Mouse (Mus musculus) liver (tissue): Measurements from ENCODE around the gene Xntrpc.
A peak's percentile ranks its signal among the peaks of the same experiment; 100 is the strongest.
"Not testable (repeated sequence)": the region's sequence is repeated elsewhere in the genome, so short reads cannot be mapped to it uniquely, and the experiment has no call there.

Source experiments
- DNase-seq: peaks from one replicate; pipeline ENCODE4 v3.0.0-alpha.2; 2020; ENCODE audit warnings: mixed read lengths

Xntrpc gene

DNA sequence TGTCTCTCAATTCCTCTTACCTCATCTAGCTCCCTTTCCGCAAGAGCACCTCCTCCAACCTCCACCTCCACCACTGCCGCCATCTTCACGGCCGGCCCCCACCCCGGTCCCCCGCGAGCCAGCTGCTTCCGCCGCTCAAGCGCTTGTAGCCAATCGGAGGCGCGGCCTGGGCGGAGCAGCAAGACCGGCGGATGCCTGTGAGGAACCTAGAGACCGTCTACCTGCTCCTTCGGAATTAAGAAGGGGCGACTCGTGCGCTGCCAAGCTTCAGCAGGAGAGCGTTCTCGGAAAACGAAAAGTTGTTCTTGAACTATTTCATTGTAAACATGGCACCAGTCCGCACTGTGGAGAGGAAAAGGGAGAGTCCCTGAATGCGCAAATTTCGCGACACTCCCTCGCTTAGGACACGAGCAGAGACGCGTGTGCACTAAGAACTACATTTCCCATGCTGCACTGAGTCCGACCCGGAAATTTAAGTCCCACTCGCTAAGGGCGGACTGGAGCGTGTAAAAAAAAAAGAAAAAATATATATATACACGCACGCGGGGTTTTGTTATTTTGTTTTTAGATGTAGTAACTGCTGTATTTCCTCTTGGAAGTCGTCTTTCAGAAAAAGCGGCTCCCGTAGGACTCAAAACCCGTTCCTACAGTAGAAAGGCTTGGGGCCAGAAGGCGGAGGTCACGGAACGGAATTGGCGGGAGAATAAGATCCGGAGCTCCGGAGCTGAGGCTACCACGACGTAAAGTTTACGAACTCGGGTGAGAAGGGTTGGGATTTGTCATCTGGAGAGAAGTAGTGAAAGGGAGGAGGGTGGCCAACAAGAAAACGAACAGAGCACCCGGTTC, at the start of gene Xntrpc, which contains the start of the genes Rnf121 and Xndc1:
Gene Xntrpc, plus strand, starts transcription at position 668 of the 846 bp plus-strand sequence.
Gene Rnf121, minus strand, starts transcription at position 424 of the 846 bp plus-strand sequence.
Gene Xndc1, plus strand, starts transcription at position 466 of the 846 bp plus-strand sequence.
- DNase-seq: peak; percentile 92

DNA sequence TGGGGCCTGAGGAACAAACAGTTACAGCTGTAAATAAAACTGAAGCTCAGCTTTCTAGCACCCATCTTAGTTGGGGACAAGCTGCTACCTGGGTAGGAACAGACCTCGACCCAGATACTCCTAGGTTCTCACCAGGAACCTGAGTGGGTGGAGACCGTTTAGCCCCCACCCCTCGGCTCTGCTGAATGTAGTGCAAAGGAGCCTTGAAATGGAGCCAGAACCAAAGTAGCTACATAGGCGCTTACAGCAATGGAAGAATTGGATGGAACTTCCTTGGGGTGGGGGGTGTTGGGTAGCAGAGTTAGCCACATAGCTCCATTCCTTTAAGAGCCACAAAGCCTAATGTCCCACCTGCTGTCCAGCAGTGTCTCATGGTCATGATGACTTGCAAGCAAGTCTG, 48.6 kb upstream of the Xntrpc start:
- DNase-seq: no peak

DNA sequence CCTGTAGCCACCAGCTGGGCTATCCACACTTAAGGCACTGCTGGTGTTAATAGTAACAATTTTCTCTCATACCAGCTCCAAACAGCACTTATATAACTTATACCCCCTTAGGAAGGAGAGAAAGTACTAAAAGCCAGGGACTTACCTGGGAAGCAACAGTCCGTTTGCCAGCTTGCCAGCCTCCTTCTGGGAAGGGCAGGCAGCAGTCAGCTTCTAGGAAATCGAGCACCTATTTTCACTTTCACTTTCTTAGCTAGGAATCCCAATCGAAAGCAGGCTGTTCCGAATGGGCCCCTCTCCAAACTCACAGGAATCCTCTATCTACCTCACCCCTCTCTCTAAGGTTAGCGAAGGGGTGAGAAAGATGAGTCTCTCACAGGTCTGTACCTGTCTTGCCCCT, 48.1 kb upstream of the Xntrpc start:
- no peak for DNase-seq

DNA sequence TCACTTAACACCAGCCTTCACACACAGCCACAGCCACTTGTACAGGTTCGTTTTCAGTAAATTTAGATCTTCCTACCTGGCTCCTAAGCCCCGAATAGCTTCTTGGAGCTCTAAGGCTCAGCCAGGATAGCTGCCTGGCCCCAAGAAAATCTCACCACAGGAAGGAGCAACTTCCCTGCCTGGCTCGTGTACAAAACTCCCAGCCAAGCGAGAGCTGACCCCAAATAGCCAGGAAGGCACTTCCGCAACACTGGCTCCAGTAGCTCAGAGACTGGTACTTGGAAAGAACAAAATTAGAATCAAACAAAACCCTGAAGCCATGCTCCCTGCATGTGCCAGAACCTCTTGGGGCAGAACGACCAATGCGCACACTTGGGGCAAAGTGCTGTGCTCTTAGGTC, 47.5 kb upstream of the Xntrpc start:
- DNase-seq: no peak

DNA sequence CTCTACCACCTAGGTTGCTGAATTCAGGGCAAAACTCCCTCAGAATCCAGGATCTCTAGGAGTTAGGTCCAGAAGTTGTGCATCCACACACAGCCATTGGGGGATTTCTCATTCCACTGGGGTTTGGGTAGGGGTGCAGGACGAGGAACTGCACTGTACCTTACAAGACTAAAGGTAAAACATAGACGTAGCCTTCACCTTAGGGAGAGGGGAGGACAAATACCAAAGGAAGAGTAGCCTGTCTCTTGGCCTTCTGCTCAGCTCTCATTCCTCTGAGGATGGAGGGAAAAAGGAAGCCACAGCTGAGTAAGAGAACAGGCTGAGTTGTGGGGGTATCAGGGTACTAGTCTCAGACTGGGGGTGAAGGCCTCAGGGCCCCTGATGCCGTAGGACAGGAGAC, 46.9 kb upstream of the Xntrpc start, which contains the start of gene Il18bp:
Gene Il18bp, minus strand, starts transcription at position 101 of the 400 bp plus-strand sequence.
- no peak for DNase-seq

DNA sequence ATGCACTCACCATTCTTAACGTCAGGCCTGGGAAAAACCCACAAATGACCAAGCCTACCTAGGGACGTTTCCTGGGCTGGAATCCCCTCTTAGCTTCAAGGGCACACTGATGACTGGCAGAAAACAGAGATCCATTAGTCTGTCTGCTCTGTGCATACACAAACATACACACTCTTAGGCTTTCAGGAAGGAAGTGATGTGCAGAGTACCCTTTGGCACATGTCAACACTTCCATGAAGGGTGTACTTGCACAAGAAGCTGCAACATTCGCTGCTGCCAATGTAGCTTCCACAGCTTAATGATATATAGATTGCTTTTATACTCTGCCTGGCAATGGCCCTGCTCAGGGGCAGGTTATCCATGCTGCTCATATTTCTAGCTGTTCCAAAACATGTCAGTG, 46.2 kb upstream of the Xntrpc start:
- no peak for DNase-seq

DNA sequence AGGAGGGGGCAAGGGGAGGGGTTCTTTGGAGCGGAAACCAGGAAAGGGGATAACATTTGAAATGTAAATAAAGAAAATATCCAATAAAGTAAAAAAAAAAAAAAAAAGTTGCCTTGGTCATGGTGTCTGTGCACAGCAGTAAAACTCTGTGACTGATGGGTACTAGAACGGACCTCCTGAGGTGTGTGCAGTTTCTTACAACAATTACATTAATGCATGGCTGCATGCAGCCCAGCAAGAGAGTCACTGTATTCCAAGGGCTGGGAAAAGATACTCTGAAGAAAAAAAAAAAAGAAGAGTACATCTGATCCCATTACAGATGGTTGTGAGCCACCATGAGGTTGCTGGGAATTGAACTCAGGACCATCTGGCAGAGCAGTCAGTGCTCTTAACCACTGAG, 44.6 kb upstream of the Xntrpc start:
- not testable (repeated sequence) for DNase-seq

DNA sequence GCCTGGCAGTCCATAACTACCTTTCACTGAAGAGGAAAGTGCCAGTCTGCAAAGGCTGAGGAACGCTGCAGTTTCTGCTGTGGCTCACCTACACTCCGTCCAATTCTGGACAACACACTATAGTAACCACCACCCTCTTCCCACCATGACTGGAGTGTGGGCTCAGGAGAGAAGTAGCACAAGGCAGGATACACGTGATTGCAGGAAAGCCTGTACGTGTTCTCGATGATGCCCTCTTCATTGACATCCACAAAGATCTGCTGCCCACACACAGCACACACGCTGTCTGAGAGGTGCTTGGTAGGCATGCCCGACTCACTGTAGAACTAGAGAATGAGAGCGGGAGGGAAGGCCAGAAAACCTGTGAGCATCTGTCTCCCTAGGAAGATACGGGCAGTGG, 41.7 kb upstream of the Xntrpc start:
- no peak for DNase-seq

DNA sequence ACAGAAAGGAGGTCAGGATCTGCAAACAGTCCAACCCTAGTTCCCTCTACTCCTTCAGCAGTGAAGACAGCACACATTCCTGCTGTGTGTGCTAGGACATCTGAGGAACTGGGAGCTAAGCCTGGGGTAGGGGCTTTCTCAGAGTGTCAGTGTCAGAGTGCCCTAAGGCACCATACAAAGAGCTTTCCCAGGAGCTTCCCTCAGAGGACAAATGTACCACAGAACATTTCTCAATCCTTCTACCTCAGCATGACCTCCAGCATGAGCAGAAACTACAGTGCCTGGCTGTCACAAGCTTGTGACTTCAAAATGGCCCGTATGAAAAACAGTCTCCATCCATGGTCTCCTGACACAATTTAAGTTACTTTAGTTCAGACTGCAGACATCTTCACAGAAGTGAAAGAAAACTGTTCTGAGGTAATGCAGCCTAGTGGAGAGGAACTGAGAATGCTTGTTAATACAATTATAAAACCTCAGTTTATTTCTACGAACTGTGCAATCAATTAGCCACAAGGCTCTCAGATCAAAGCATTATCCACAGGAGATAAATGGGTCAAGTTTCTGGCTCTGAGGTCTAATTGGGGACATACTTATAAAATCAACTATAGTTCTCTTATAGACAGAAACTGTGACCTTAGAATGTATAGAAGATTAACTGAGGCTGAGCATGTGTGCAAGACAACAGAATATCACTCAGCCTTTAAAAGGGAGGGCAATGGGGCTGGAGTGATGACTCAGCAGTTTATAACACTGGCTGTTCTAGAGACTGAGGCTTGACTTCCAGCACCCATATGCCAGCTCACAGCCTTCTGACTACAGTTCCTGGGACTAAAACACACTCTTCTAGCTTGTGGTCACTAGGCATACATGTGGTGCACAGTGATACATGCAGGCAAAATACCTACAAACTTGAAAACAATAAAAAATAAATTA, 40.1 kb upstream of the Xntrpc start:
- DNase-seq: no peak

DNA sequence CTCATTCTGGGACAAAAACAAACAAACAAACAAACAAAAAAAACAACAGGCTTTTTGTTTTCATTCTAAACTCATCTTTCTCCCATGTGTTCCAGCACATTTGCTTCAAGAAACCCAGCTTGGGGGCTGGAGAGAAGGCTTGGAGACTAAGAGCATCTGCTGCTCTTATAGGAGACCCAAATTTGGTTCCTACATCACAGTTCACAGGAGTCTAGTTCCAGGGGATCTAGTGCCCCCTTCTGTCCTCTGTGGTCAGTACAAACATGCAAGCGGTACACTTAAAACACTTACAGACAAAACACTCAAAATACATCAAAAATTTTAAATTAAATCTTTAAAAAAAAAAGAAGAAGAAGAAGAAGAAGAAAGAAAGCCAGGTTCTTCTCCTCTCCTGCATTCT, 30.6 kb upstream of the Xntrpc start:
- no peak for DNase-seq

DNA sequence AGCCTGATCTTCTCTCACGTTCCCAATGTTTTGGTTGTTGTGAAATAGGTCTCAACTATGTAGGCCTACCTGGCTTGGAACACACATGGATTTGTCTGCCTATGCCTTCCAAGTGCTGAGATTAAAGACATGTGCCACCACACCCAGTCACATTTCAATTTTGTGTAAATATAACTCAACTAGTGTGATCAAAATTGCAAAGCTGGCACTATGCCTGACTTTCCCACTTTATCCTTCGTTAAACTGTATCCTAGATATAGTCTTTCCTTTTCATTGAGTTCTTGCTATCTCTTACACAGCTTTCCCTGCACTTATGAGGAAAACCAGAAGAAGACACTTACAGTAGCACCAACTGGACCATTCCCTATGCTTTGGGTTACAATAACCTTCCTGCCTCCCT, 30.0 kb upstream of the Xntrpc start:
- no peak for DNase-seq

DNA sequence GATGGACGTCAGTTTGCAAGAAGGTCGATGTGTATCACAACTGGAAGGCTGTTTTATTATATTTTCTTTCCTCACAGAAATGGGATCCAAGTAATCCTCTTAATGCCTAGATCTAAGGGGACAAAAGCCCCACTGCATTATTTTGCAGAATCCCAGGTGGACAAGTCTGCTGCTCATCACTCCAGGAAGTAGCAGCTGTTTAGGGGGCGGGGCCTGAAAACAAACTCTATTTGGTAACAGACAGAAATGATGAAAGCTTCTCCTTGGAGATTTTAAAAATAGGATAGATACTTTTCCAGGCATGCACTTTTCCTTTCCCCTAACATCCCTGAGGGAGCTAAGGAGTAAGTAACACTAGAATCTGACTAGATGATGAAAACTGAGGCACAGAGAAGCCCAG, 28.2 kb upstream of the Xntrpc start:
- no peak for DNase-seq

DNA sequence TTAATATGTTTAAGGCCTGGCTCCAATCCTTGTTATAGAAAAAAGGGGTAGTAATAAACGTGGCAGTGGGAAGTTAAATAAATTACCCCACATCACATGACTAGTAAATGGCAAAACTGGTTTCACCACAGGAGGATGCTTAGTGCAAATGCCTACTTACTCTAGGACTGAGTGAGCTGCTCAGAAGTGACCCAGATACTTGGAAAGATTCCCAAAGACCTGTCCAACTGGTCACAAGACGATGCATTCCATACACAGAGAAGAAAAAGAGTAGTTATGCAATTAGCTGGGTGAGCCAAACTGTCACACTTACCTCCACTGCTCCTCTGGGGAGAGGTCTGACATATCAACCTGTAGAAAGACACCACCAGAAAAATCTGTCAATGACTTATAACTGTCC, 23.2 kb upstream of the Xntrpc start:
- no peak for DNase-seq

DNA sequence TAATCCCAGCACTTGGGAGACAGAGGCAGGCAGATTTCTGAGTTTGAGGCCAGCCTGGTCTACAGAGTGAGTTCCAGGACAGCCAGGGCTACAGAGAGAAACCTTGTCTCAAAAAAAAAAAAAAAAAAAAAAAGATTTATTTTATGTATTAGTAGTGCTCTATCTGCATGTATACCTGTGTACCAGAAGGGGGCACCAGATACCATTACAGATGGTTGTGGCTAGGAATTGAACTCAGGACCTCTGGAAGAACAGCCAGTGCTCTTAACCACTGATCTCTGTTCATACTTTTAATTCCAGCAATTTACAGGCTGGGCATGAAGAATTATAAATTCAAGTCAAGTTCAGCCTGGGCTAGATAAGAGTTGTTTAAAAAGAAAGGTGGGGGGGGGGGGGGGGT, 17.0 kb upstream of the Xntrpc start:
- DNase-seq: not testable (repeated sequence)

DNA sequence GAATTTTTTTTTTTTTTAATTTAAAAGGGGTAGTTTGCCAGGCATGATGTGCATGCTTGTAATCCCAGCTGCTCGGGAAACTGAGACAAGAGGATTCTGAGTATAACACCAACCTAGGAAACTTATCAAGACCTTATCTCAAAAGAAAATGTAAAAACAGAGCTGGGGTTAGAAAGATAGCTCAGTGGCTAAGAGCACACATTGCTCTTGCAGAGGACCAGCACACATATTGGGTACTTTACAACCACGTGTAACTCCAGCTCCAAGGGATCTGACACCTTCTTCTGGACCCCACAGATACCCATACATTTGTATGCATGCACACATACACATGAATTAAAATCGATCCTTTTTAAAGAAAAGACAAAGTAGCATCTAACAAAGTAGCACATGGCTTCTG, 4.2 kb upstream of the Xntrpc start:
- no peak for DNase-seq

DNA sequence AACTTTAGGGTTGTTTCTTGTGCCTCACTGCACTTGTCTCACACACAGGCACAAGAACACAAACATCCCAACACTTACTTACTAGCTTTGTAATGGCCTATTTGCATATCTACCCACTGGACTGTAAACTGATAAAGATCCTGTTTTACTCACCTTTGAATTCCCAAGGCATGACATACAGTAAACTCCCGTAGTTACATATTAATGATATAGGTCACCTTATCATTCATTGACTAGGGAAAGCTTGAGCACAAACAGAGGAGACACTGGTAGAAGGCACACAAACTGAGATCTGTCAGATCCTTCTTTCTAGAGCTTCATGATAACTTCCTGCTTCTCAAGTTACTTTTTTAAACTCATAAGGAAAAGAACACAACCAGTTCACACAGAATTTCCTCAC, 3.3 kb upstream of the Xntrpc start:
- no peak for DNase-seq

DNA sequence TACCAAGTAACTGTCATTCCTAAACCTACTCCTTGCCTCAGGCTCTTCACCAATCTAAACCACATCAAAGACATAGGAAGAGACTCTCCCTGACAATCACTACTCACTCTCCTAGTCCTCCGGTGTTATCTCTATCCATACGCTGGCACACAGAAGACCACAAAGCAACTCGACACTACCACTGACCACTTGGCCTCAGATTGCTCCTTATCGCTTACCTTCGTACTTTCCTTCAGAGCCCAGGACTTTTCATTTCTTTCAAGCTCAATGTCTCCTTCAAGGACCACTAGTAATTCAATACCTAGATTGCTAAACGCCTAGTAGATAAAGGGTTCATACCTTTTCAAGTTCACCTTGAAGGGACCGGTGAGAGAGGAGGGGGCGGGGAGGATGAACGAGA, 1.6 kb upstream of the Xntrpc start:
- no peak for DNase-seq

DNA sequence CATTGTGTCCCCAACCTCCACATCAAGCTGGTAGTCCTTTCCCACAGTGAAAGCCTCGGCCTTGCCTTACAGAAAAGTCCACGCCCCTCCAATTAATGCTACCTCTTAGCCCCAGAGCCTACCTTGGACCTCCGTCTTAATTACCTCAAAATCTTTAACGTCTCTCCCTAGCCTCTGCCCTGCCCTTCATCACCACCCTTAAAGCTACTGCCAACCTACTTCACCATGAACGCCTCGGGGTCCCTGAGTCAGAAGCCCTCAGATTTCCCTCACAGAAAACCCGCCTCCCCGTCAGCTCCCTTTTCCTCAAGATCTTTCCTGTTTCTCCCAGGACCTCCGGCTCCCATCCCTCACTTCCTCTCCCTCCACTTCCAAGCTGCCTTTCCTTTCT, 863 bp upstream of the Xntrpc start:
- no peak for DNase-seq

DNA sequence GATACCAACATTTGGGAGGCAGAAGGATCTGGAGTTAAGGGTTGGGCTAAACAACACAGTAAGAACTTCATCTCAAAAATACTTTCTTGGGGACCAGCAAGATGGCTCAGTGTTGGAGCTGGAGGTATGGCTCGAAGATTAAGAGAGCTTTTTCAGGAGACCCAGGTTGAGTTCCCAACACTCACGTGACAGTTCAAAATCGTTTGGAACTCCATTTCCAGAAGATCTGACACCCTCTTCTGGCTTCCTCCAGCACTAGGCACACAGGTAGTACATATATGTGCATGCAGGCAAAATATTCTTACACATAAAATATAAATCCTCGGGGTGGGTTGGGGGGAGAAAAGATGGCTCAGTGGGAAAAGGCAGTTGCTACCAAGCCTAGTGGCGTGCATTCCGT, 850 bp downstream of the Xntrpc start:
- no peak for DNase-seq

DNA sequence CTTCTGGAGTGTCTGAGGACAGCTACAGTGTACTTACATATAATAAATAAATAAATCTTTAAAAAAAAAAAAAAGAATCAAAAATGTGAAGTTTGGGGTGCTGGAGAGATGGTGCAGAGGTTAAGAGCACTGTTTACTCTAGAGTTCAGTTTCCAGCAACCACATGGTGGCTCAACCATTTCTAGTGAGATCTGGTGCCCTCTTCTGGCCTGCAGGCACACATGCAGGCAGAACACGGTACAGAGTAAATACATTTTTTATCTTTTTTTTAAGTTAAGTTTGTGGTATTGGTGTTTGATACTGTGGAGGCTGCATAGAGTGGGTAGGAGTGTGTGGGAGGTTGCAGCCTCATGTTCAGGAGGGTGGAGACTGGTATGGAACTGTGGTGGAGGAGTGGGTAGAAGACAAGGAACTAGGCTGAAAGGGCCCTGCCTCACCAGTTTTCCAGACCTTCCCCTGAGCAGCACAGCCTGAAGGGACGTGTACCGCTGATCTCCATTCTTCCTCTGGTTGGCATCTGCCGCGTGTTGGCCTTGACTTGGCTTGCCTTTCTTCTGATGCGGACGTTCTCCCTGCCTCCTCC, 11.3 kb downstream of the Xntrpc start:
- DNase-seq: peak; percentile 31

DNA sequence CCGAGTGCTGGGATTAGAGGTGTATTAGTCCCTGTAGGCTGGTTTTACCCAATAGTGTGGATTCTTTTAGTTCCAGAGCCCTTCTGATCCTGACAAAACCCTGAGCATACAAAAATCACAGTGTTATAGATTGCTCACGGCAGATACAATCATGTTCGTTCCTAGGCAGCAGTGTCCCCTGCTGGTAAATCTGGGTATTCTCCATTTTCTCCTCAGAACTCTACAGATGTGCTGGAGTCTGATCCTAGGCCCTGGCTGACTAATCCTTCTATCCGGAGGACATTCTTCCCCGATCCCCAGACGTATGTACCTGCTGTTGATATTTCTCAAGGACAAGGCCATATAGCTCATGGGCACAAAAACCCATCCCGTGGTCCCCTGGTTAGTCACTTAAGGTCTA, 13.0 kb downstream of the Xntrpc start:
- no peak for DNase-seq

DNA sequence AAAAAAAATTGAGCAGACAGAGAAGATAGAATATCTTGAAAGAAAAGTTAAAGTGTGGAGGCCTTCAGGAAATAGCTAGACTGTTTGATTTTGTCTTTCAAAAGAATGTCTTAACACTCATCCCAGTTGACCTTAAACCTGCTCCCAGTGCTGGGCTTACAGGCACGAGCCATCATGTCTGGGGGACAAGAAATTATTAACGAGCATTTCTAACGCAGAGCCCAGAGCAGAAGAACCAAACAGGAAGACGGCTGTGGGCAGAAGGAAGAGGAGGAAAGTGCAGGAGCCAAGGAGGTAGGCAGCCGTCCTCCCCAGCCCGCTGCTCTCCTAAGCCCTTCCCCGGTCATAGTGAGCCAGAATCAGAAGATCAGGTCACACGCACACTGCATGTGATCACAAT, 14.8 kb downstream of the Xntrpc start:
- no peak for DNase-seq

DNA sequence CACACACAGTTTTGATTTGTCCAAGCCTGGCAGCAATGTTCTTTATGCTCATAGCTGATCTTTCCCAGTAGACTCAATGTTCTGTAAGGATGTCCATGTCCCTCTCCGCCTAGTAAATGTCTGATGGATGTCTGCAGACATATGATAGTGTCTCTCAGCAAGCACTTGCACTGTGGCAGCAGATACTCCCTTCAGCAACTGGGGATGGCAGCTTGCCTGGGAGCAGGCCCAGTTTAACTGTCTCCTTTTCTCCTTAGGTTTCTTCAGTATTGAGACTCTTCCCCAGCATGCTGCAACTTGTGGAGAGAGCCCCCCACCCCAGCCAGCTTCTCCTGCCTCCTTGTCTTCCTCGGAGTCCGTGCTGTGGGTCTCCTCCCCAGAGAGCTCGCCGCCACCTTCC, 16.3 kb downstream of the Xntrpc start:
- no peak for DNase-seq
